Mouse (Mus musculus) hindbrain, embryonic 10.5 days (tissue): Measurements from ENCODE around the gene Bcl10. TPM values are rescaled to one million over a fixed set of nuclear protein-coding genes. Genes with fewer than 3 reads are reported as not detected.
"Not testable (repeated sequence)": the region's sequence is repeated elsewhere in the genome, so short reads cannot be mapped to it uniquely, and the experiment has no call there.

Source experiments
- DNase-seq: peaks from one replicate; pipeline ENCODE4 v3.0.0-alpha.2; 2017; ENCODE audit warnings: low spot score
- H3K27ac ChIP-seq: fragments of 300-500 bp; sonication (generic); 2 replicates; pipeline ENCODE4 v1.5.1; 2016; ENCODE audit warnings: mild to moderate bottlenecking, moderate library complexity
- H3K27me3 ChIP-seq: fragments of 300-500 bp; sonication (generic); 2 replicates; pipeline ENCODE4 v1.6.1; 2016; ENCODE audit warnings: mild to moderate bottlenecking; ENCODE audit not compliant: poor library complexity, insufficient read depth, severe bottlenecking
- H3K36me3 ChIP-seq: fragments of 300-500 bp; sonication (generic); 2 replicates; pipeline ENCODE4 v1.6.1; 2016; ENCODE audit warnings: mild to moderate bottlenecking, moderate library complexity
- H3K4me1 ChIP-seq: fragments of 300-500 bp; sonication (generic); replicated peaks from 2 replicates; pipeline ENCODE4 v1.6.1; 2016; ENCODE audit warnings: mild to moderate bottlenecking
- H3K4me3 ChIP-seq: fragments of 300-500 bp; sonication (generic); 2 replicates; pipeline ENCODE4 v1.5.1; 2016; ENCODE audit warnings: mild to moderate bottlenecking, moderate library complexity
- H3K9me3 ChIP-seq: fragments of 300-500 bp; sonication (generic); 2 replicates; pipeline ENCODE4 v1.6.1; 2016; ENCODE audit warnings: mild to moderate bottlenecking, moderate library complexity
- WGBS: fragments of 180-500 bp; shearing (Covaris S2); methylation state at CpG from one replicate; pipeline ENCODE4 v1.1.7; 2016; 5-methylcytosine and 5-hydroxymethylcytosine counted together
- polyA plus RNA-seq: library from polyadenylated mRNA; unstranded; fragments of >200 nt; fragmentation: Nextera tagmentation; extraction: Ambion mirVana; gene quantifications from 2 replicates; pipeline ENCODE4 v1.2.1, GENCODE M21; 2016

Gene Bcl10
- polyA plus RNA-seq, 1 experiment from 2014 or later: 48.4 TPM

DNA sequence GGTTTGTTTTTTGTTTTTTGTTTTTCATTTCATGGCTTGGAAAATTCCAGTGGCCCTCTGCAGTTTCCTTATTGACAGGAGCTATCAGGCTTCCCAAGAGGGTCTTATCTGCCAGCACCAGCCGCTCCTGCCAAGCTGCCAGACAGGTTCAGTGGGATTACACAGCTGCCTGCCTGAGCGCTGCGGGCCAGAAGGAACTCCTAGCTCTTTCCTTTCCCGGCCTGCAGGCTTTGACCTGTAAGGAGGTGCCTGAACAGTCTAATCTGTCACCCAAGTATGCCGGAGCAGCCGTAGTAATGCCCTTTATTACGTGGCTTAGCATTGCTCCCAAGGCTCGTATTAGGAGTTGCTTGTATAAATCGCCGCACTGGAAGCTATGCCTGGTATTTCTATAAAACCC lies 41.9 kb downstream of the Bcl10 start:
- Histone ChIP-seq H3K4me3 (0 out of 2 replicates have a peak overlapping the region, but pooled peaks have one; percentile 11), H3K4me1 (peaks cover 28% of the 10 kb centered on the region), H3K9me3 (no peaks in the 10 kb centered on the region), H3K27ac (no peak overlapping the region; the same call in 1 of the 2 replicates), H3K27me3 (peaks cover 43% of the 10 kb centered on the region), H3K36me3 (no peaks in the 10 kb centered on the region)
- 13% methylated on average over 10 of the region's 10 CpGs for WGBS
- DNase-seq: peak; percentile 57

DNA sequence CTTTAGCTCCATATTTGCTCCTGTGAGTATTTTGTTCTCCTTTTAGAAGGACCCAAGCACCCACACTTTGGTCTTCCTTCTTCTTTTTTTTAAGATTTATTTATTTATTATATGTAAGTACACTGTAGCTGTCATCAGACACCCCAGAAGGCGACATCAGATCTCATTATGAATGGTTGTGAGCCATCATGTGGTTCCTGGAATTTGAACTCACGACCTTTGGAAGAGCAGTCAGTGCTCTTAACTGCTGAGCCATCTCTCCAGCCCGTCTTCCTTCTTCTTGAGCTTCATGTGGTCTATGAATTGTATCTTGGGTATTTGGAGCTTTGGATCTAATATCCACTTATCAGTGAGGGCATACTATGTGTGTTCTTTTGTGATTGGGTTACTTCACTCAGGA lies 43.0 kb downstream of the Bcl10 start:
- WGBS: 74% methylated on average over 3 of the region's 3 CpGs
- H3K27ac ChIP-seq, H3K36me3 ChIP-seq: not testable (repeated sequence)

GRCm38 (mm10) chr3:145966806-145967205 lies 44.2 kb downstream of the Bcl10 start:
- DNase-seq: no peak
- no peak overlapping the region for H3K4me3 ChIP-seq
- no peaks in the 10 kb centered on the region for H3K9me3 ChIP-seq
- no peak overlapping the region for H3K27ac ChIP-seq
- H3K4me1 ChIP-seq: peaks cover 32% of the 10 kb centered on the region
- 92% methylated on average over 5 of the region's 5 CpGs for WGBS
- no peaks in the 10 kb centered on the region for H3K36me3 ChIP-seq
- peaks cover 38% of the 10 kb centered on the region for H3K27me3 ChIP-seq

More for the DNA sequence above, 43.0 kb downstream of the Bcl10 start:
- not testable (repeated sequence) for DNase-seq, H3K9me3 ChIP-seq, H3K4me3 ChIP-seq
- peaks cover 43% of the 10 kb centered on the region for H3K27me3 ChIP-seq
- H3K4me1 ChIP-seq: peaks cover 32% of the 10 kb centered on the region

DNA sequence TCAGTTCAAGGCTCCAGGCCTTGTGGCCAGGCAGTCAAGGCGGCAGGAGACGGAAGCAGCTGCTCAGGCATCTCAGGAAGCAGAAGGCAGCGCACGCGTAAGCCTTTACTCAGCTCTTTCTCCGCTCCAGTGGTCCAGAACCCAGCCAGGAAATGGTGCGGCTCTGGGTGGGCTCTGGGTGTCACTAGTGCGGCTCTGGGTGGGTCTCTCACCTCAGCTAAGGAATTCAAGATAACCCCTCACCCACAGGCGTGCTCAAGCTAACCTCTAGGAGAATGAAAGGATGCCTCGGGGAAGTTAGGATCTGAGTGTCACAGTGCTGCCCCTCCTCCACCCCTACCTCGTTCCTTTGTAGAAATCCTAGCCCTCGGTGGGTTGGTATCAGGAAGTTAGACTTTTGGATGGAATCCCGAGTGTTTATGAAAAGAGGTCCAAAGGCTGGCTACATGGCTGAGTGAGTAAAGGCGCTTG lies 46.5 kb downstream of the Bcl10 start:
- Histone ChIP-seq H3K27ac (0 out of 2 replicates have a peak overlapping the region, but pooled peaks have one; percentile 59), H3K9me3 (peaks cover 8% of the 10 kb centered on the region), H3K27me3 (peaks cover 16% of the 10 kb centered on the region), H3K36me3 (no peaks in the 10 kb centered on the region), H3K4me1 (peaks cover 17% of the 10 kb centered on the region), H3K4me3 (no peak overlapping the region)
- DNase-seq: no peak
- 44% methylated on average over 14 of the region's 14 CpGs for WGBS

DNA sequence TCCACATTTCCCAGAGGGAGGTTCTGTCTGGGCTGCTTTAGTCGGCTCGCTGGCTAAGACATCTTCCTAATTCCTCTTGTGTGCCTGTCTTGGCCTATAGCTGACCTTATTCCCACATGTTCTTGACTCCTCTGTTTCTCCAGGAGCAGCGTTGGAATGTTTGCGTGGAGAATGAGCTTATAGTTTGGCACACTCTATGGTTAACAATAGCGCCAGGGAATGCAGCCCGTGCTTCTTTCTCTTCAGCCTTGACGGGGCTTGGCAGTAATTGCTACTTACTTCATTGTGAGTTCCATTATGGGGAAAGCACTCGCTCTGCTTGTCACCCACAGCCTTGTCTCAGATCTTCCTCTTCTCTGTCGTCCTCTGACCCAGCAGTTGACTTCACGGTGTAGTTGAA lies 48.9 kb downstream of the Bcl10 start:
- WGBS: 70% methylated on average over 10 of the region's 10 CpGs

DNA sequence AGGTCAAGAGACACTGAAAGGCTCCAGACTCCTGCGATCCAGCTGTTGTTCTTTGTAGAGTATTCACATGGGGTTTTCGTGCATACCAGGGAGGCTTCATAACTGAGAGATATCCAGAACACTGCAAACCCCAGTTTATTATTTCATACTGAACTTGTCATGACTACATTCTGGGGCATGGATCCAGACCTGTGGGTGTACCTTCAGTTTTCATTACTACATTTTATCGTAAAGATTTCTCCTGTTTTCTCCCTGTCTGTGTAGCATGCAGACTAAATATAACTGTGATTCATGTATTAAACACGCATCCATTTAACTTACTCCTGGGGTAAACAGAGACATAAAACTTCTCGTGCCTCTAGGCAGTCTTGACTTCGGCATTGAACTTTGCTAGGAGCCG lies 52.4 kb downstream of the Bcl10 start:
- no peak overlapping the region for H3K27ac ChIP-seq
- H3K36me3 ChIP-seq: no peaks in the 10 kb centered on the region
- DNase-seq: no peak
- 92% methylated on average over 7 of the region's 7 CpGs for WGBS
- H3K4me3 ChIP-seq: no peak overlapping the region
- H3K9me3 ChIP-seq: peaks cover 28% of the 10 kb centered on the region
- no peaks in the 10 kb centered on the region for H3K4me1 ChIP-seq
- H3K27me3 ChIP-seq: no peaks in the 10 kb centered on the region

More for the DNA sequence above, 48.9 kb downstream of the Bcl10 start:
- H3K27me3 ChIP-seq: no peaks in the 10 kb centered on the region
- H3K9me3 ChIP-seq: peaks cover 17% of the 10 kb centered on the region
- H3K36me3 ChIP-seq: no peaks in the 10 kb centered on the region
- H3K4me3 ChIP-seq: no peak overlapping the region
- no peak overlapping the region for H3K27ac ChIP-seq
- no peak for DNase-seq
- H3K4me1 ChIP-seq: peaks cover 11% of the 10 kb centered on the region; the same call in 1 of the 2 replicates

Other genes starting within 250 kb of the Bcl10 start
- 22.3 and 24.7 TPM in 2 replicates for gene Ddah1, start 164.1 kb upstream of the Bcl10 start, polyA plus RNA-seq
- 54.7 and 56.4 TPM in 2 replicates for gene 2410004B18Rik, start 15.2 kb downstream of the Bcl10 start, polyA plus RNA-seq
- gene Syde2, start 65.1 kb downstream of the Bcl10 start, polyA plus RNA-seq: 0.92 and 1.3 TPM in 2 replicates
- gene Wdr63, start 185.3 kb downstream of the Bcl10 start, polyA plus RNA-seq: 0.50 and 1.1 TPM in 2 replicates
- gene Mcoln3, start 194.6 kb downstream of the Bcl10 start, polyA plus RNA-seq: 4.9 and 8.6 TPM in 2 replicates
- gene Mcoln2, start 227.0 kb downstream of the Bcl10 start, polyA plus RNA-seq: 0.41 and 0.62 TPM in 2 replicates